11 mouse cellular contexts compared by ENCODE assay signal in genomic region chr9:57950519-57950918, GRCm38 (mm10). TPM values are rescaled to one million over a fixed set of nuclear protein-coding genes. Genes with fewer than 3 reads are reported as not detected.
DNase-seq lines count a peak whose midpoint lies in the region; ATAC-seq and TF ChIP-seq lines count a peak whose summit lies in the region.
"Had no signal": no experiment of that assay in that cellular context is flagged by ENCODE, and none has a peak within 500 bp of the region (broad histone marks: within the 10 kb centered on the region; RNA-seq: fewer than 3 reads in every experiment).

No protein-coding gene starts in this region.

- DNase-seq in adrenal gland, postnatal 36 days: peak; percentile 41 to 43
- no peak for DNase-seq in adrenal gland, postnatal 25 days
- DNase-seq in hindbrain, embryonic 10.5 days (ENCODE audit: low spot score): no peak
- peak; percentile 63 for DNase-seq in testis, postnatal 10 days (ENCODE audit: low spot score)
- DNase-seq in liver, postnatal 0 days: no peak
- DNase-seq: kidney, adult 9 months had no signal

- H3K9ac ChIP-seq in hindbrain, embryonic 13.5 days: no peak overlapping the region
- H3K9ac ChIP-seq in neural tube, embryonic 13.5 days: peak overlapping the region; percentile 43; the same call in 1 of the 2 replicates
- H3K9ac ChIP-seq in neural tube, embryonic 15.5 days (replicated peaks): no peak overlapping the region
- H3K9ac ChIP-seq in liver, postnatal 0 days (replicated peaks): no peak overlapping the region

- no peaks in the 10 kb centered on the region; the same call in 1 of the 2 replicates for H3K36me3 ChIP-seq in hindbrain, embryonic 10.5 days
- H3K36me3 ChIP-seq in hindbrain, embryonic 13.5 days: peaks cover 13% of the 10 kb centered on the region
- peaks cover 11% of the 10 kb centered on the region; the same call in 1 of the 2 replicates for H3K36me3 ChIP-seq in neural tube, embryonic 13.5 days
- peaks cover 6% of the 10 kb centered on the region for H3K36me3 ChIP-seq in neural tube, embryonic 15.5 days
- no peaks in the 10 kb centered on the region for H3K36me3 ChIP-seq in liver, postnatal 0 days (replicated peaks; ENCODE audit: insufficient read depth, low read length)

- no peak for TF ChIP-seq EP300 in liver, postnatal 0 days (IDR thresholded peaks at IDR 0.05; ENCODE audit: low read depth)

- no peak for ATAC-seq in hindbrain, embryonic 13.5 days (ENCODE audit: low FRiP score)
- no peak for ATAC-seq in neural tube, embryonic 13.5 days (ENCODE audit: low read depth)
- ATAC-seq in neural tube, embryonic 15.5 days (ENCODE audit: low FRiP score): no peak
- ATAC-seq in liver, postnatal 0 days: no peak
- ATAC-seq: Patski had no signal

- H3K4me1 ChIP-seq in hindbrain, embryonic 10.5 days (replicated peaks): peaks cover 84% of the 10 kb centered on the region
- H3K4me1 ChIP-seq in hindbrain, embryonic 13.5 days (replicated peaks): peaks cover 70% of the 10 kb centered on the region
- H3K4me1 ChIP-seq in neural tube, embryonic 13.5 days (replicated peaks): peaks cover 58% of the 10 kb centered on the region
- peaks cover 55% of the 10 kb centered on the region for H3K4me1 ChIP-seq in neural tube, embryonic 15.5 days
- H3K4me1 ChIP-seq in liver, postnatal 0 days (ENCODE audit: insufficient read depth): peaks cover 6% of the 10 kb centered on the region; the same call in 1 of the 2 replicates

- H3K4me2 ChIP-seq in hindbrain, embryonic 13.5 days: no peak overlapping the region
- H3K4me2 ChIP-seq in neural tube, embryonic 13.5 days: no peak overlapping the region
- no peak overlapping the region for H3K4me2 ChIP-seq in neural tube, embryonic 15.5 days
- H3K4me2 ChIP-seq in liver, postnatal 0 days (ENCODE audit: low read depth, low read length): no peak overlapping the region

- TF ChIP-seq CTCF in liver, postnatal 0 days (IDR thresholded peaks at IDR 0.05; ENCODE audit: low read depth): no peak

- peaks cover 34% of the 10 kb centered on the region for H3K27me3 ChIP-seq in hindbrain, embryonic 10.5 days (ENCODE audit: insufficient read depth, poor library complexity, severe bottlenecking)
- no peaks in the 10 kb centered on the region for H3K27me3 ChIP-seq in hindbrain, embryonic 13.5 days
- H3K27me3 ChIP-seq in neural tube, embryonic 13.5 days: no peaks in the 10 kb centered on the region
- no peaks in the 10 kb centered on the region for H3K27me3 ChIP-seq in neural tube, embryonic 15.5 days (replicated peaks)
- peaks cover 14% of the 10 kb centered on the region for H3K27me3 ChIP-seq in liver, postnatal 0 days (ENCODE audit: insufficient read depth, low read length)
- H3K27me3 ChIP-seq: Patski had no signal

- peak overlapping the region; percentile 74 for H3K27ac ChIP-seq in hindbrain, embryonic 10.5 days
- no peak overlapping the region for H3K27ac ChIP-seq in hindbrain, embryonic 13.5 days
- no peak overlapping the region for H3K27ac ChIP-seq in neural tube, embryonic 13.5 days (replicated peaks)
- no peak overlapping the region for H3K27ac ChIP-seq in neural tube, embryonic 15.5 days (replicated peaks)
- no peak overlapping the region for H3K27ac ChIP-seq in liver, postnatal 0 days (ENCODE audit: low read depth)

- no peak overlapping the region for H3K4me3 ChIP-seq in hindbrain, embryonic 10.5 days
- H3K4me3 ChIP-seq in hindbrain, embryonic 13.5 days: no peak overlapping the region
- H3K4me3 ChIP-seq in neural tube, embryonic 13.5 days: no peak overlapping the region
- no peak overlapping the region for H3K4me3 ChIP-seq in neural tube, embryonic 15.5 days (replicated peaks)
- H3K4me3 ChIP-seq in liver, postnatal 0 days (ENCODE audit: low read depth, low read length): no peak overlapping the region

- 39% methylated on average over 9 of the region's 9 CpGs for WGBS in hindbrain, embryonic 10.5 days
- 34% methylated on average over 9 of the region's 9 CpGs for WGBS in hindbrain, embryonic 13.5 days
- WGBS in neural tube, embryonic 13.5 days: 35% methylated on average over 9 of the region's 9 CpGs
- WGBS in neural tube, embryonic 15.5 days: 38% methylated on average over 9 of the region's 9 CpGs
- 62% methylated on average over 9 of the region's 9 CpGs for WGBS in liver, postnatal 0 days (ENCODE audit: insufficient replicate concordance)

- no peaks in the 10 kb centered on the region for H3K9me3 ChIP-seq in hindbrain, embryonic 10.5 days
- no peaks in the 10 kb centered on the region for H3K9me3 ChIP-seq in hindbrain, embryonic 13.5 days
- no peaks in the 10 kb centered on the region for H3K9me3 ChIP-seq in neural tube, embryonic 13.5 days
- no peaks in the 10 kb centered on the region for H3K9me3 ChIP-seq in neural tube, embryonic 15.5 days (replicated peaks)
- no peaks in the 10 kb centered on the region for H3K9me3 ChIP-seq in liver, postnatal 0 days (ENCODE audit: low read length)

RNA-seq across cellular contexts. Expression of gene Sema7a, which starts 10.6 kb away (rescaled TPM):
- 10 to 100 TPM in 1 of 2 experiments, 1 to 10 TPM in 1; 7.5 to 22.3 TPM for total RNA-seq in adrenal gland, postnatal 36 days (2021)
- 8.6 and 8.8 TPM in 2 replicates for total RNA-seq in adrenal gland, postnatal 25 days (2021)
- polyA plus RNA-seq in hindbrain, embryonic 10.5 days (2016; fragmentation: Nextera tagmentation; extraction: Ambion mirVana): 0.71 and 1.6 TPM in 2 replicates
- 2.9 and 4.2 TPM in 2 replicates for polyA plus RNA-seq in hindbrain, embryonic 13.5 days (2015; fragmentation: Nextera tagmentation; extraction: Ambion mirVana)
- 1.8 and 2.1 TPM in 2 replicates for polyA plus RNA-seq in neural tube, embryonic 13.5 days (2015; fragmentation: Nextera tagmentation; extraction: Ambion mirVana)
- polyA plus RNA-seq in neural tube, embryonic 15.5 days (2015; fragmentation: Nextera tagmentation; extraction: Ambion mirVana): 2.0 and 2.9 TPM in 2 replicates
- polyA plus RNA-seq in liver, postnatal 0 days (2015; fragmentation: Nextera tagmentation; extraction: Ambion mirVana): 0.11 TPM in 1 of 2 replicates, not detected in the other
- total RNA-seq: megakaryocyte-erythroid progenitor cell, adult 5-6 weeks had no signal

RNA-seq across cellular contexts. Expression of gene Ubl7, which starts 39.7 kb away (rescaled TPM):
- 10 to 100 TPM; 68.5 to 87.0 TPM for total RNA-seq in adrenal gland, postnatal 36 days (2021)
- 82.7 and 89.0 TPM in 2 replicates for total RNA-seq in adrenal gland, postnatal 25 days (2021)
- 118 and 143 TPM in 2 replicates for polyA plus RNA-seq in hindbrain, embryonic 10.5 days (2016; fragmentation: Nextera tagmentation; extraction: Ambion mirVana)
- polyA plus RNA-seq in hindbrain, embryonic 13.5 days (2015; fragmentation: Nextera tagmentation; extraction: Ambion mirVana): 165 and 173 TPM in 2 replicates
- polyA plus RNA-seq in neural tube, embryonic 13.5 days (2015; fragmentation: Nextera tagmentation; extraction: Ambion mirVana): 149 and 166 TPM in 2 replicates
- 158 and 175 TPM in 2 replicates for polyA plus RNA-seq in neural tube, embryonic 15.5 days (2015; fragmentation: Nextera tagmentation; extraction: Ambion mirVana)
- 51.2 and 51.4 TPM in 2 replicates for polyA plus RNA-seq in liver, postnatal 0 days (2015; fragmentation: Nextera tagmentation; extraction: Ambion mirVana)

RNA-seq across cellular contexts. Expression of gene Cyp11a1, which starts 55.7 kb away (rescaled TPM):
- 1,000 to 10,000 TPM; 6,616 to 8,202 TPM for total RNA-seq in adrenal gland, postnatal 36 days (2021)
- total RNA-seq in adrenal gland, postnatal 25 days (2021): 6,596 and 7,089 TPM in 2 replicates
- not detected in 2 replicates for polyA plus RNA-seq in hindbrain, embryonic 10.5 days (2016; fragmentation: Nextera tagmentation; extraction: Ambion mirVana)
- polyA plus RNA-seq in hindbrain, embryonic 13.5 days (2015; fragmentation: Nextera tagmentation; extraction: Ambion mirVana): 0.31 and 0.57 TPM in 2 replicates
- polyA plus RNA-seq in neural tube, embryonic 13.5 days (2015; fragmentation: Nextera tagmentation; extraction: Ambion mirVana): 0.14 and 0.18 TPM in 2 replicates
- polyA plus RNA-seq in neural tube, embryonic 15.5 days (2015; fragmentation: Nextera tagmentation; extraction: Ambion mirVana): 1.9 and 4.9 TPM in 2 replicates
- polyA plus RNA-seq in liver, postnatal 0 days (2015; fragmentation: Nextera tagmentation; extraction: Ambion mirVana): 0.43 and 0.51 TPM in 2 replicates
- total RNA-seq: megakaryocyte-erythroid progenitor cell, adult 5-6 weeks had no signal

Comparison
In these comparisons a context has a peak if more than half of its experiments do, and no peak if none do; other contexts are left out.
1. DNase-seq: peak in adrenal gland, postnatal 36 days (2 of 2) and testis, postnatal 10 days (single experiment); none in adrenal gland, postnatal 25 days (single experiment), hindbrain, embryonic 10.5 days (single experiment) and liver, postnatal 0 days (single experiment).